In genomic region chr11:115506586-115506985, GRCm38 (mm10) we compare ENCODE assay signal across 13 mouse cellular contexts. TPM values are rescaled to one million over a fixed set of nuclear protein-coding genes. Genes with fewer than 3 reads are reported as not detected.
DNase-seq lines count a peak whose midpoint lies in the region; ATAC-seq and TF ChIP-seq lines count a peak whose summit lies in the region.
"Had no signal": no experiment of that assay in that cellular context is flagged by ENCODE, and none has a peak within 500 bp of the region (broad histone marks: within the 10 kb centered on the region; RNA-seq: fewer than 3 reads in every experiment).

No protein-coding gene starts in this region.

- no peak for TF ChIP-seq EP300 in liver, postnatal 0 days (IDR thresholded peaks at IDR 0.05; ENCODE audit: low read depth)

- H3K4me2 ChIP-seq in kidney, embryonic 15.5 days = no peak overlapping the region
- peak overlapping the region; percentile 61 for H3K4me2 ChIP-seq in liver, postnatal 0 days (ENCODE audit: low read depth, low read length)

- no peak overlapping the region for H3K9ac ChIP-seq in kidney, embryonic 15.5 days
- H3K9ac ChIP-seq in liver, postnatal 0 days (replicated peaks) = 0 out of 2 replicates have a peak overlapping the region, but pooled peaks have one; percentile 11

- 0 out of 2 replicates have a peak, but pooled peaks have one; percentile 60 for ATAC-seq in kidney, embryonic 15.5 days (replicated peaks; ENCODE audit: low FRiP score)
- peak; percentile 81 for ATAC-seq in erythroblast, adult 5-6 weeks (replicated peaks; ENCODE audit: low FRiP score, poor library complexity, severe bottlenecking)
- peak; percentile 57 for ATAC-seq in liver, postnatal 0 days
- ATAC-seq: Patski had no signal

- WGBS in kidney, embryonic 15.5 days = 72% methylated on average over 3 of the region's 3 CpGs
- 41% methylated on average over 3 of the region's 3 CpGs for WGBS in liver, postnatal 0 days (ENCODE audit: insufficient replicate concordance)

- TF ChIP-seq CTCF in liver, postnatal 0 days (IDR thresholded peaks at IDR 0.05; ENCODE audit: low read depth) = no peak

- H3K27ac ChIP-seq in kidney, embryonic 15.5 days = no peak overlapping the region
- H3K27ac ChIP-seq in liver, postnatal 0 days (ENCODE audit: low read depth) = peak overlapping the region; percentile 74
- H3K27ac ChIP-seq: layer of hippocampus, adult 2 months; macrophage had no signal

- peaks cover 30% of the 10 kb centered on the region for H3K36me3 ChIP-seq in kidney, embryonic 15.5 days
- H3K36me3 ChIP-seq in liver, postnatal 0 days (replicated peaks; ENCODE audit: insufficient read depth, low read length) = peaks cover 11% of the 10 kb centered on the region

- no peak overlapping the region for H3K4me3 ChIP-seq in kidney, embryonic 15.5 days (replicated peaks)
- no peak overlapping the region for H3K4me3 ChIP-seq in liver, postnatal 0 days (ENCODE audit: low read depth, low read length)
- H3K4me3 ChIP-seq: layer of hippocampus, adult 2 months had no signal

- H3K27me3 ChIP-seq in kidney, embryonic 15.5 days = no peaks in the 10 kb centered on the region
- H3K27me3 ChIP-seq in liver, postnatal 0 days (ENCODE audit: insufficient read depth, low read length) = no peaks in the 10 kb centered on the region
- H3K27me3 ChIP-seq: Patski had no signal

- peaks cover 37% of the 10 kb centered on the region for H3K4me1 ChIP-seq in kidney, embryonic 15.5 days
- H3K4me1 ChIP-seq in liver, postnatal 0 days (ENCODE audit: insufficient read depth) = peaks cover 56% of the 10 kb centered on the region

- no peak for DNase-seq in kidney, adult 9 months
- DNase-seq in MEL-GATA-1-ER (ENCODE audit: extremely low read depth, low read depth) = peak; percentile 43
- peak; percentile 36 for DNase-seq in liver, postnatal 0 days
- DNase-seq in embryo, embryonic 10.5 days (ENCODE audit: low spot score) = no peak
- no peak for DNase-seq in natural killer cell, adult 2 months (ENCODE audit: low spot score in 2 of 2)
- DNase-seq: cerebellum, adult 8-10 months; kidney, adult 8-10 months; thymus, adult 18-20 months had no signal

- no peaks in the 10 kb centered on the region for H3K9me3 ChIP-seq in kidney, embryonic 15.5 days (replicated peaks)
- H3K9me3 ChIP-seq in liver, postnatal 0 days (ENCODE audit: low read length) = no peaks in the 10 kb centered on the region

RNA-seq across cellular contexts. Expression of gene Jpt1, which starts 7.6 kb away (rescaled TPM):
- 457 and 460 TPM in 2 replicates for polyA plus RNA-seq in kidney, embryonic 15.5 days (2015; fragmentation: Nextera tagmentation; extraction: Ambion mirVana)
- 105 and 112 TPM in 2 replicates for total RNA-seq in erythroblast, adult 5-6 weeks (2015; ENCODE audit: low replicate concordance)
- total RNA-seq in erythroblast, adult 5-6 weeks (2017; ENCODE audit: low replicate concordance) = 114 and 134 TPM in 2 replicates
- polyA plus RNA-seq in liver, postnatal 0 days (2015; fragmentation: Nextera tagmentation; extraction: Ambion mirVana) = 114 and 117 TPM in 2 replicates

RNA-seq across cellular contexts. Expression of gene Nt5c, which starts 14.9 kb away (rescaled TPM):
- polyA plus RNA-seq in kidney, embryonic 15.5 days (2015; fragmentation: Nextera tagmentation; extraction: Ambion mirVana) = 72.7 and 76.7 TPM in 2 replicates
- 32.8 and 52.3 TPM in 2 replicates for total RNA-seq in erythroblast, adult 5-6 weeks (2015; ENCODE audit: low replicate concordance)
- 14.1 and 16.0 TPM in 2 replicates for total RNA-seq in erythroblast, adult 5-6 weeks (2017; ENCODE audit: low replicate concordance)
- polyA plus RNA-seq in liver, postnatal 0 days (2015; fragmentation: Nextera tagmentation; extraction: Ambion mirVana) = 46.5 and 48.3 TPM in 2 replicates

RNA-seq across cellular contexts. Expression of gene Sumo2, which starts 29.5 kb away (rescaled TPM):
- 1,007 and 1,133 TPM in 2 replicates for polyA plus RNA-seq in kidney, embryonic 15.5 days (2015; fragmentation: Nextera tagmentation; extraction: Ambion mirVana)
- total RNA-seq in erythroblast, adult 5-6 weeks (2015; ENCODE audit: low replicate concordance) = 126 and 222 TPM in 2 replicates
- 154 and 170 TPM in 2 replicates for total RNA-seq in erythroblast, adult 5-6 weeks (2017; ENCODE audit: low replicate concordance)
- polyA plus RNA-seq in liver, postnatal 0 days (2015; fragmentation: Nextera tagmentation; extraction: Ambion mirVana) = 281 and 283 TPM in 2 replicates

RNA-seq across cellular contexts. Expression of gene Armc7, which starts 31.1 kb away (rescaled TPM):
- polyA plus RNA-seq in kidney, embryonic 15.5 days (2015; fragmentation: Nextera tagmentation; extraction: Ambion mirVana) = 8.6 and 9.1 TPM in 2 replicates
- 2.5 and 3.8 TPM in 2 replicates for total RNA-seq in erythroblast, adult 5-6 weeks (2015; ENCODE audit: low replicate concordance)
- total RNA-seq in erythroblast, adult 5-6 weeks (2017; ENCODE audit: low replicate concordance) = 1.5 and 5.5 TPM in 2 replicates
- polyA plus RNA-seq in liver, postnatal 0 days (2015; fragmentation: Nextera tagmentation; extraction: Ambion mirVana) = 2.9 and 3.9 TPM in 2 replicates

RNA-seq across cellular contexts. Expression of gene Slc16a5, which starts 44.3 kb away (rescaled TPM):
- polyA plus RNA-seq in kidney, embryonic 15.5 days (2015; fragmentation: Nextera tagmentation; extraction: Ambion mirVana) = 15.8 and 22.3 TPM in 2 replicates
- total RNA-seq in erythroblast, adult 5-6 weeks (2015; ENCODE audit: low replicate concordance) = not detected in 2 replicates
- total RNA-seq in erythroblast, adult 5-6 weeks (2017; ENCODE audit: low replicate concordance) = not detected in 2 replicates
- polyA plus RNA-seq in liver, postnatal 0 days (2015; fragmentation: Nextera tagmentation; extraction: Ambion mirVana) = 10.4 and 11.5 TPM in 2 replicates
- total RNA-seq: layer of hippocampus, adult 2 months had no signal
- polyA plus RNA-seq: macrophage had no signal

Comparison
In these comparisons a context has a peak if more than half of its experiments do, and no peak if none do; other contexts are left out.
1. DNase-seq: peak in MEL-GATA-1-ER (single experiment) and liver, postnatal 0 days (single experiment); none in kidney, adult 9 months (single experiment), embryo, embryonic 10.5 days (single experiment) and natural killer cell, adult 2 months (0 of 2).
2. Peak in every context shown above with its lines, with median percentiles within 50 percentile points of each other: ATAC-seq.